18 mouse cellular contexts compared by ENCODE assay signal in genomic region chr10:75854096-75854495, GRCm38 (mm10). TPM values are rescaled to one million over a fixed set of nuclear protein-coding genes. Genes with fewer than 3 reads are reported as not detected.
A peak's percentile ranks its signal among the peaks of the same experiment; 100 is the strongest.
DNase-seq lines count a peak whose midpoint lies in the region; ATAC-seq and TF ChIP-seq lines count a peak whose summit lies in the region.
"Had no signal": no experiment of that assay in that cellular context is flagged by ENCODE, and none has a peak within 500 bp of the region (broad histone marks: within the 10 kb centered on the region; RNA-seq: fewer than 3 reads in every experiment).

No protein-coding gene starts in this region.

- no peak overlapping the region for H3K27ac ChIP-seq in forebrain, embryonic 13.5 days
- no peak overlapping the region for H3K27ac ChIP-seq in forebrain, embryonic 12.5 days
- no peak overlapping the region for H3K27ac ChIP-seq in liver, embryonic 11.5 days (ENCODE audit: low read depth, low read length)
- H3K27ac ChIP-seq in liver, postnatal 0 days (ENCODE audit: low read depth): no peak overlapping the region
- no peak overlapping the region for H3K27ac ChIP-seq in neural tube, embryonic 14.5 days (ENCODE audit: low read depth, low read length)
- no peak overlapping the region for H3K27ac ChIP-seq in heart, embryonic 11.5 days (ENCODE audit: low read depth, low read length)
- H3K27ac ChIP-seq: embryonic facial prominence, embryonic 13.5 days; hindbrain, embryonic 15.5 days; kidney, postnatal 0 days; limb, embryonic 12.5 days had no signal

- H3K4me3 ChIP-seq in forebrain, embryonic 13.5 days: no peak overlapping the region
- no peak overlapping the region for H3K4me3 ChIP-seq in forebrain, embryonic 12.5 days (replicated peaks)
- no peak overlapping the region for H3K4me3 ChIP-seq in liver, embryonic 11.5 days (ENCODE audit: low read depth, low read length)
- H3K4me3 ChIP-seq in liver, postnatal 0 days (ENCODE audit: low read depth, low read length): no peak overlapping the region
- H3K4me3 ChIP-seq in neural tube, embryonic 14.5 days (ENCODE audit: low read depth, low read length): no peak overlapping the region
- no peak overlapping the region for H3K4me3 ChIP-seq in heart, embryonic 11.5 days (ENCODE audit: low read depth, low read length)
- H3K4me3 ChIP-seq: embryonic facial prominence, embryonic 13.5 days; hindbrain, embryonic 15.5 days; limb, embryonic 12.5 days; megakaryocyte, embryonic 14.5 days had no signal

- peaks cover 34% of the 10 kb centered on the region for H3K4me1 ChIP-seq in forebrain, embryonic 13.5 days
- peaks cover 32% of the 10 kb centered on the region for H3K4me1 ChIP-seq in forebrain, embryonic 12.5 days
- H3K4me1 ChIP-seq in liver, embryonic 11.5 days (replicated peaks; ENCODE audit: control insufficient read depth, insufficient read depth, low read length): peaks cover 12% of the 10 kb centered on the region
- H3K4me1 ChIP-seq in liver, postnatal 0 days (ENCODE audit: insufficient read depth): peaks cover 16% of the 10 kb centered on the region
- 0 out of 2 replicates have a peak, but pooled peaks cover 6% of the 10 kb centered on the region for H3K4me1 ChIP-seq in neural tube, embryonic 14.5 days (ENCODE audit: control insufficient read depth, insufficient read depth, low read length)
- H3K4me1 ChIP-seq in heart, embryonic 11.5 days (ENCODE audit: control insufficient read depth, insufficient read depth, low read length): peaks cover 14% of the 10 kb centered on the region

- H3K27me3 ChIP-seq in forebrain, embryonic 13.5 days: no peaks in the 10 kb centered on the region
- no peaks in the 10 kb centered on the region for H3K27me3 ChIP-seq in forebrain, embryonic 12.5 days
- H3K27me3 ChIP-seq in liver, embryonic 11.5 days (replicated peaks; ENCODE audit: control insufficient read depth, insufficient read depth, low read length): 0 out of 2 replicates have a peak, but pooled peaks cover 2% of the 10 kb centered on the region
- no peaks in the 10 kb centered on the region for H3K27me3 ChIP-seq in liver, postnatal 0 days (ENCODE audit: insufficient read depth, low read length)
- H3K27me3 ChIP-seq in neural tube, embryonic 14.5 days (ENCODE audit: control insufficient read depth, insufficient read depth, low read length): no peaks in the 10 kb centered on the region
- no peaks in the 10 kb centered on the region for H3K27me3 ChIP-seq in heart, embryonic 11.5 days (ENCODE audit: control insufficient read depth, insufficient read depth, low read length)
- H3K27me3 ChIP-seq: embryonic facial prominence, embryonic 13.5 days; hindbrain, embryonic 15.5 days; limb, embryonic 12.5 days had no signal

- no peak for TF ChIP-seq EP300 in liver, postnatal 0 days (IDR thresholded peaks at IDR 0.05; ENCODE audit: low read depth)

- no peak for TF ChIP-seq CTCF in liver, postnatal 0 days (IDR thresholded peaks at IDR 0.05; ENCODE audit: low read depth)

- peak; percentile 19 for ATAC-seq in forebrain, embryonic 13.5 days
- ATAC-seq in forebrain, embryonic 12.5 days (ENCODE audit: low FRiP score): no peak
- 0 out of 2 replicates have a peak, but pooled peaks have one; percentile 16 for ATAC-seq in liver, embryonic 11.5 days (replicated peaks; ENCODE audit: low FRiP score)
- ATAC-seq in liver, postnatal 0 days: no peak
- peak; percentile 29; the same call in 1 of the 2 replicates for ATAC-seq in neural tube, embryonic 14.5 days (ENCODE audit: low read depth)
- ATAC-seq in heart, embryonic 11.5 days (replicated peaks; ENCODE audit: insufficient number of reproducible peaks, low FRiP score, low TSS enrichment): no peak

- WGBS in forebrain, embryonic 13.5 days: 47% methylated on average over 5 of the region's 5 CpGs
- 49% methylated on average over 5 of the region's 5 CpGs for WGBS in forebrain, embryonic 12.5 days
- 43% methylated on average over 5 of the region's 5 CpGs for WGBS in liver, embryonic 11.5 days
- 59% methylated on average over 5 of the region's 5 CpGs for WGBS in liver, postnatal 0 days (ENCODE audit: insufficient replicate concordance)
- WGBS in neural tube, embryonic 14.5 days: 55% methylated on average over 5 of the region's 5 CpGs
- WGBS in heart, embryonic 11.5 days (ENCODE audit: insufficient replicate concordance): 50% methylated on average over 5 of the region's 5 CpGs

- no peak for DNase-seq in liver, embryonic 11.5 days (ENCODE audit: low spot score)
- DNase-seq in liver, postnatal 0 days: no peak
- DNase-seq in neural tube, embryonic 10.5 days (ENCODE audit: extremely low spot score, low spot score): no peak
- no peak for DNase-seq in T-cell, adult 2 months (ENCODE audit: low spot score)

- H3K9me3 ChIP-seq in forebrain, embryonic 13.5 days (replicated peaks): no peaks in the 10 kb centered on the region
- no peaks in the 10 kb centered on the region for H3K9me3 ChIP-seq in forebrain, embryonic 12.5 days
- H3K9me3 ChIP-seq in liver, embryonic 11.5 days (ENCODE audit: control insufficient read depth, low read length): no peaks in the 10 kb centered on the region
- no peaks in the 10 kb centered on the region for H3K9me3 ChIP-seq in liver, postnatal 0 days (ENCODE audit: low read length)
- no peaks in the 10 kb centered on the region for H3K9me3 ChIP-seq in neural tube, embryonic 14.5 days (ENCODE audit: control insufficient read depth, low read length)
- no peaks in the 10 kb centered on the region for H3K9me3 ChIP-seq in heart, embryonic 11.5 days (replicated peaks; ENCODE audit: control insufficient read depth, low read length)
- H3K9me3 ChIP-seq: embryonic facial prominence, embryonic 13.5 days; hindbrain, embryonic 15.5 days; limb, embryonic 12.5 days; megakaryocyte, embryonic 14.5 days had no signal

- H3K9ac ChIP-seq in forebrain, embryonic 13.5 days: no peak overlapping the region
- no peak overlapping the region for H3K9ac ChIP-seq in forebrain, embryonic 12.5 days
- no peak overlapping the region for H3K9ac ChIP-seq in liver, embryonic 11.5 days (ENCODE audit: low read depth, low read length)
- no peak overlapping the region for H3K9ac ChIP-seq in liver, postnatal 0 days (replicated peaks)
- no peak overlapping the region for H3K9ac ChIP-seq in neural tube, embryonic 14.5 days (replicated peaks; ENCODE audit: low read depth, low read length)
- H3K9ac ChIP-seq in heart, embryonic 11.5 days (ENCODE audit: low read depth, low read length): no peak overlapping the region
- H3K9ac ChIP-seq: embryonic facial prominence, embryonic 13.5 days; hindbrain, embryonic 15.5 days; limb, embryonic 12.5 days had no signal

- no peak overlapping the region for H3K4me2 ChIP-seq in forebrain, embryonic 13.5 days
- H3K4me2 ChIP-seq in forebrain, embryonic 12.5 days: no peak overlapping the region
- H3K4me2 ChIP-seq in liver, embryonic 11.5 days: no peak overlapping the region
- no peak overlapping the region for H3K4me2 ChIP-seq in liver, postnatal 0 days (ENCODE audit: low read depth, low read length)
- H3K4me2 ChIP-seq in neural tube, embryonic 14.5 days (ENCODE audit: low read depth, low read length): no peak overlapping the region
- H3K4me2 ChIP-seq in heart, embryonic 11.5 days: no peak overlapping the region
- H3K4me2 ChIP-seq: embryonic facial prominence, embryonic 13.5 days; hindbrain, embryonic 15.5 days; limb, embryonic 12.5 days had no signal

- peaks cover 24% of the 10 kb centered on the region for H3K36me3 ChIP-seq in forebrain, embryonic 13.5 days (ENCODE audit: poor library complexity, severe bottlenecking)
- peaks cover 20% of the 10 kb centered on the region for H3K36me3 ChIP-seq in forebrain, embryonic 12.5 days (replicated peaks)
- H3K36me3 ChIP-seq in liver, embryonic 11.5 days (ENCODE audit: control insufficient read depth, insufficient read depth, low read length): peaks cover 14% of the 10 kb centered on the region
- peaks cover 14% of the 10 kb centered on the region for H3K36me3 ChIP-seq in liver, postnatal 0 days (replicated peaks; ENCODE audit: insufficient read depth, low read length)
- H3K36me3 ChIP-seq in neural tube, embryonic 14.5 days (ENCODE audit: control insufficient read depth, insufficient read depth, low read length): peaks cover 7% of the 10 kb centered on the region
- H3K36me3 ChIP-seq in heart, embryonic 11.5 days (ENCODE audit: control insufficient read depth, insufficient read depth, low read length): peaks cover 7% of the 10 kb centered on the region

RNA-seq across cellular contexts. Expression of gene Mif, which starts 5.9 kb away (rescaled TPM):
- polyA plus RNA-seq in forebrain, embryonic 13.5 days (2015; fragmentation: Nextera tagmentation; extraction: Ambion mirVana): 1,962 and 1,979 TPM in 2 replicates
- polyA plus RNA-seq in forebrain, embryonic 12.5 days (2016; fragmentation: Nextera tagmentation; extraction: Ambion mirVana): 1,649 and 1,743 TPM in 2 replicates
- 2,667 and 2,772 TPM in 2 replicates for polyA plus RNA-seq in liver, embryonic 11.5 days (2014; fragmentation: Nextera tagmentation; extraction: Ambion mirVana)
- polyA plus RNA-seq in liver, postnatal 0 days (2015; fragmentation: Nextera tagmentation; extraction: Ambion mirVana): 1,043 and 1,160 TPM in 2 replicates
- polyA plus RNA-seq in neural tube, embryonic 14.5 days (2014; fragmentation: Nextera tagmentation; extraction: Ambion mirVana): 1,682 and 1,948 TPM in 2 replicates
- polyA plus RNA-seq in heart, embryonic 11.5 days (2014; fragmentation: Nextera tagmentation; extraction: Ambion mirVana): 2,705 and 2,898 TPM in 2 replicates

RNA-seq across cellular contexts. Expression of gene Gstt2, which starts 16.9 kb away (rescaled TPM):
- polyA plus RNA-seq in forebrain, embryonic 13.5 days (2015; fragmentation: Nextera tagmentation; extraction: Ambion mirVana): 4.0 and 4.4 TPM in 2 replicates
- polyA plus RNA-seq in forebrain, embryonic 12.5 days (2016; fragmentation: Nextera tagmentation; extraction: Ambion mirVana): 4.1 and 7.3 TPM in 2 replicates
- polyA plus RNA-seq in liver, embryonic 11.5 days (2014; fragmentation: Nextera tagmentation; extraction: Ambion mirVana): 38.4 and 39.6 TPM in 2 replicates
- polyA plus RNA-seq in liver, postnatal 0 days (2015; fragmentation: Nextera tagmentation; extraction: Ambion mirVana): 148 and 175 TPM in 2 replicates
- polyA plus RNA-seq in neural tube, embryonic 14.5 days (2014; fragmentation: Nextera tagmentation; extraction: Ambion mirVana): 4.3 and 7.5 TPM in 2 replicates
- polyA plus RNA-seq in heart, embryonic 11.5 days (2014; fragmentation: Nextera tagmentation; extraction: Ambion mirVana): 8.7 and 8.8 TPM in 2 replicates

RNA-seq across cellular contexts. Expression of gene Gstt4, which starts 31.8 kb away (rescaled TPM):
- polyA plus RNA-seq in forebrain, embryonic 13.5 days (2015; fragmentation: Nextera tagmentation; extraction: Ambion mirVana): not detected in 2 replicates
- polyA plus RNA-seq in forebrain, embryonic 12.5 days (2016; fragmentation: Nextera tagmentation; extraction: Ambion mirVana): not detected in 2 replicates
- polyA plus RNA-seq in liver, embryonic 11.5 days (2014; fragmentation: Nextera tagmentation; extraction: Ambion mirVana): not detected in 2 replicates
- polyA plus RNA-seq in liver, postnatal 0 days (2015; fragmentation: Nextera tagmentation; extraction: Ambion mirVana): not detected in 2 replicates
- polyA plus RNA-seq in neural tube, embryonic 14.5 days (2014; fragmentation: Nextera tagmentation; extraction: Ambion mirVana): not detected in 2 replicates
- not detected in 2 replicates for polyA plus RNA-seq in heart, embryonic 11.5 days (2014; fragmentation: Nextera tagmentation; extraction: Ambion mirVana)
- polyA plus RNA-seq: brain, embryonic 14.5 days; embryonic facial prominence, embryonic 13.5 days; heart, embryonic 16.5 days; hindbrain, embryonic 15.5 days; kidney, postnatal 0 days; limb, embryonic 12.5 days; liver, embryonic 16.5 days; spleen, adult 2 months; stomach, embryonic 14.5 days had no signal

RNA-seq across cellular contexts. Expression of gene Derl3, which starts 39.1 kb away (rescaled TPM):
- polyA plus RNA-seq in forebrain, embryonic 13.5 days (2015; fragmentation: Nextera tagmentation; extraction: Ambion mirVana): 1.8 and 3.1 TPM in 2 replicates
- polyA plus RNA-seq in forebrain, embryonic 12.5 days (2016; fragmentation: Nextera tagmentation; extraction: Ambion mirVana): 3.1 and 3.3 TPM in 2 replicates
- polyA plus RNA-seq in liver, embryonic 11.5 days (2014; fragmentation: Nextera tagmentation; extraction: Ambion mirVana): 4.0 and 5.1 TPM in 2 replicates
- 0.52 and 0.95 TPM in 2 replicates for polyA plus RNA-seq in liver, postnatal 0 days (2015; fragmentation: Nextera tagmentation; extraction: Ambion mirVana)
- 1.9 and 2.0 TPM in 2 replicates for polyA plus RNA-seq in neural tube, embryonic 14.5 days (2014; fragmentation: Nextera tagmentation; extraction: Ambion mirVana)
- polyA plus RNA-seq in heart, embryonic 11.5 days (2014; fragmentation: Nextera tagmentation; extraction: Ambion mirVana): 2.4 and 3.4 TPM in 2 replicates

RNA-seq across cellular contexts. Expression of gene Gstt1, which starts 55.7 kb away (rescaled TPM):
- 6.4 and 6.5 TPM in 2 replicates for polyA plus RNA-seq in forebrain, embryonic 13.5 days (2015; fragmentation: Nextera tagmentation; extraction: Ambion mirVana)
- polyA plus RNA-seq in forebrain, embryonic 12.5 days (2016; fragmentation: Nextera tagmentation; extraction: Ambion mirVana): 4.9 and 6.3 TPM in 2 replicates
- 40.7 and 43.0 TPM in 2 replicates for polyA plus RNA-seq in liver, embryonic 11.5 days (2014; fragmentation: Nextera tagmentation; extraction: Ambion mirVana)
- polyA plus RNA-seq in liver, postnatal 0 days (2015; fragmentation: Nextera tagmentation; extraction: Ambion mirVana): 77.5 and 78.5 TPM in 2 replicates
- polyA plus RNA-seq in neural tube, embryonic 14.5 days (2014; fragmentation: Nextera tagmentation; extraction: Ambion mirVana): 8.8 and 11.2 TPM in 2 replicates
- 4.3 and 5.1 TPM in 2 replicates for polyA plus RNA-seq in heart, embryonic 11.5 days (2014; fragmentation: Nextera tagmentation; extraction: Ambion mirVana)

Comparison
In these comparisons a context has a peak if more than half of its experiments do, and no peak if none do; other contexts are left out.
1. ATAC-seq: peak in forebrain, embryonic 13.5 days (single experiment), liver, embryonic 11.5 days (single experiment) and neural tube, embryonic 14.5 days (single experiment); none in forebrain, embryonic 12.5 days (single experiment), liver, postnatal 0 days (single experiment) and heart, embryonic 11.5 days (single experiment).